Mouse (Mus musculus) lung, embryonic 16.5 days (tissue): Measurements from ENCODE around the gene Krba1. TPM values are rescaled to one million over a fixed set of nuclear protein-coding genes. Genes with fewer than 3 reads are reported as not detected.

Experiments used
- ATAC-seq: fragments of 200-750 bp; cut with Nextera tagmentation; 2 replicates; pipeline ENCODE4 v1.8.0; 2017; ENCODE audit warnings: low read depth, mild to moderate bottlenecking, moderate library complexity
- H3K27ac ChIP-seq: fragments of 300-500 bp; sonication (generic); 2 replicates; pipeline ENCODE4 v1.5.1; 2014; ENCODE audit warnings: mild to moderate bottlenecking, control low read depth, low read length
- H3K27me3 ChIP-seq: fragments of 300-500 bp; sonication (generic); 2 replicates; pipeline ENCODE4 v1.6.1; 2014; ENCODE audit warnings: low read depth, low read length, mixed read lengths; ENCODE audit not compliant: control insufficient read depth, insufficient read depth
- H3K36me3 ChIP-seq: fragments of 300-500 bp; sonication (generic); 2 replicates; pipeline ENCODE4 v1.6.1; 2014; ENCODE audit warnings: low read length; ENCODE audit not compliant: control insufficient read depth, insufficient read depth
- H3K4me1 ChIP-seq: fragments of 300-500 bp; sonication (generic); replicated peaks from 2 replicates; pipeline ENCODE4 v1.6.1; 2014; ENCODE audit warnings: low read length, mixed read lengths; ENCODE audit not compliant: control insufficient read depth, insufficient read depth
- H3K4me2 ChIP-seq: fragments of 300-500 bp; sonication (generic); 2 replicates; pipeline ENCODE4 v1.6.1; 2014; ENCODE audit warnings: low read depth, low read length, control low read depth
- H3K4me3 ChIP-seq: fragments of 300-500 bp; sonication (generic); 2 replicates; pipeline ENCODE4 v1.5.1; 2014; ENCODE audit warnings: mild to moderate bottlenecking, low read length, control low read depth
- H3K9ac ChIP-seq: fragments of 300-500 bp; sonication (generic); 2 replicates; pipeline ENCODE4 v1.6.1; 2014; ENCODE audit warnings: low read length, control low read depth
- H3K9me3 ChIP-seq: fragments of 300-500 bp; sonication (generic); 2 replicates; pipeline ENCODE4 v1.6.1; 2016; ENCODE audit warnings: low read length; ENCODE audit not compliant: control insufficient read depth
- WGBS: fragments of 180-500 bp; shearing (Covaris S2); extraction: QIAGEN DNeasy Blood & Tissue Kit; methylation state at CpG from one replicate; pipeline ENCODE4 v1.1.7; 2014; 5-methylcytosine and 5-hydroxymethylcytosine counted together
- polyA plus RNA-seq: library from polyadenylated mRNA; unstranded; fragments of >200 nt; fragmentation: Nextera tagmentation; extraction: Ambion mirVana; gene quantifications from 2 replicates; pipeline ENCODE4 v1.2.1, GENCODE M21; 2015

Krba1 gene
- polyA plus RNA-seq, 1 experiment from 2014 or later, result 20.4 TPM

GRCm38 (mm10) chr6:48416486-48416885 lies 21.1 kb downstream of the Krba1 start:
- Histone ChIP-seq H3K27me3 (no peaks in the 10 kb centered on the region), H3K9ac (no peak overlapping the region), H3K27ac (no peak overlapping the region), H3K4me1 (0 out of 2 replicates have a peak, but pooled peaks cover 3% of the 10 kb centered on the region), H3K4me3 (no peak overlapping the region), H3K4me2 (no peak overlapping the region), H3K36me3 (peaks cover 37% of the 10 kb centered on the region), H3K9me3 (no peaks in the 10 kb centered on the region)
- ATAC-seq, result no peak
- WGBS, result 84% methylated on average over 2 of the region's 2 CpGs

GRCm38 (mm10) chr6:48420647-48421046 lies 25.3 kb downstream of the Krba1 start:
- 0 out of 2 replicates have a peak, but pooled peaks have one; percentile 47 for ATAC-seq
- Histone ChIP-seq H3K27me3 (no peaks in the 10 kb centered on the region), H3K9ac (no peak overlapping the region), H3K36me3 (peaks cover 12% of the 10 kb centered on the region), H3K9me3 (no peaks in the 10 kb centered on the region), H3K27ac (no peak overlapping the region; the same call in 1 of the 2 replicates), H3K4me2 (no peak overlapping the region), H3K4me3 (no peak overlapping the region), H3K4me1 (0 out of 2 replicates have a peak, but pooled peaks cover 3% of the 10 kb centered on the region)
- 12% methylated on average over 2 of the region's 2 CpGs for WGBS

GRCm38 (mm10) chr6:48423336-48423735 lies 27.9 kb downstream of the Krba1 start:
- H3K4me3 ChIP-seq, result no peak overlapping the region
- 0 out of 2 replicates have a peak, but pooled peaks cover 3% of the 10 kb centered on the region for H3K4me1 ChIP-seq
- ATAC-seq, result no peak
- H3K27me3 ChIP-seq, result no peaks in the 10 kb centered on the region
- WGBS, result 76% methylated on average over 3 of the region's 3 CpGs
- no peaks in the 10 kb centered on the region for H3K36me3 ChIP-seq
- H3K4me2 ChIP-seq, result no peak overlapping the region
- no peak overlapping the region for H3K27ac ChIP-seq
- no peaks in the 10 kb centered on the region for H3K9me3 ChIP-seq
- no peak overlapping the region for H3K9ac ChIP-seq

DNA sequence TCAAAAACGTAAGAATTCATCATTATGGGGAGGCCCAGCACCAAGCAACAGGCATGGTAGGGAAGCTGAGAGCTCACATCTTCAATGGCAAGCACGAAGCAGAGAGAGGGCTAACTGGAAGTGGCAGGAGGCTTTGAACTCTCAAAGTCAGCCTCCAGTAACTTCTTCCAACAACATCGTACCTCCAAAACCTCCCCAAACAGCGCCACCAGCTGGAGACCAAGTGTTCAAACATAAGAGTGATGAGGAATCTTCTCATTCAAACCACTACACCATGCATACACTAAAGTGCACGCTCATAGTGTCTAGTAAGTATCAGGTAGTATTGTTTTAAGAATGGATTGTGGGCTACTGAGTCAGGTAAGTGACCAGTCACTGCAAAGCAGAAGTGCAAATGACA lies 28.7 kb downstream of the Krba1 start:
- no peak for ATAC-seq
- H3K27me3 ChIP-seq, result no peaks in the 10 kb centered on the region
- 51% methylated on average over 5 of the region's 5 CpGs for WGBS

DNA sequence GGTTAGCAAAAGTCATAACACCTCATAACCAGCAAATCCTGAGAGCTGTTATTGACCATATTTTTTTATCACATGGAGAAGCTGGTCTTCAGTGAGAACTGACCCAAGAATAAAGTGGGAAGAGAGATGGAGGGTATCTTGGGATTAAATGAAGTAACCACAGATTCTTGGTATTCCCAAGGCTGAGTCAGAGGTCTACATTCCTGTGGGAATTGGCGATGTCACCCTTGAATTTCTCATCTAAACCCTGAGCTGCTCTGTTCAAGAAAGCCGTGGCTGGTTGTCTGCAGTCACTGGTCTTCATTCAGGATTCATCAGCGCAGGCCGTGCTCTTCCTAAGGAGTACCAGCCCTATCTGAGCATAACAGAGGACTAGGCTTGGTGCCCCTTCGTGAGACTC lies 31.6 kb downstream of the Krba1 start:
- no peak overlapping the region for H3K27ac ChIP-seq
- no peak overlapping the region for H3K9ac ChIP-seq
- 68% methylated on average over 5 of the region's 5 CpGs for WGBS
- no peak for ATAC-seq
- no peak overlapping the region for H3K4me2 ChIP-seq
- no peaks in the 10 kb centered on the region for H3K36me3 ChIP-seq
- no peaks in the 10 kb centered on the region for H3K27me3 ChIP-seq
- no peak overlapping the region for H3K4me3 ChIP-seq
- no peaks in the 10 kb centered on the region for H3K9me3 ChIP-seq
- no peaks in the 10 kb centered on the region for H3K4me1 ChIP-seq

More for the DNA sequence above, 28.7 kb downstream of the Krba1 start:
- Histone ChIP-seq H3K9ac (no peak overlapping the region), H3K9me3 (no peaks in the 10 kb centered on the region), H3K4me3 (no peak overlapping the region), H3K36me3 (no peaks in the 10 kb centered on the region), H3K27ac (no peak overlapping the region), H3K4me2 (no peak overlapping the region), H3K4me1 (0 out of 2 replicates have a peak, but pooled peaks cover 3% of the 10 kb centered on the region)

- Histone ChIP-seq H3K4me1 (peaks cover 14% of the 10 kb centered on the region), H3K4me3 (no peak overlapping the region), H3K9me3 (no peaks in the 10 kb centered on the region), H3K4me2 (no peak overlapping the region), H3K36me3 (no peaks in the 10 kb centered on the region), H3K27me3 (no peaks in the 10 kb centered on the region), H3K9ac (no peak overlapping the region), H3K27ac (no peak overlapping the region)
- 63% methylated on average over 4 of the region's 4 CpGs for WGBS
- no peak for ATAC-seq
Measured at GRCm38 (mm10) chr6:48428769-48429557, 33.6 kb downstream of the Krba1 start.

GRCm38 (mm10) chr6:48430748-48431147 lies 35.4 kb downstream of the Krba1 start:
- 61% methylated on average over 5 of the region's 5 CpGs for WGBS
- H3K4me2 ChIP-seq, result no peak overlapping the region
- H3K36me3 ChIP-seq, result no peaks in the 10 kb centered on the region

DNA sequence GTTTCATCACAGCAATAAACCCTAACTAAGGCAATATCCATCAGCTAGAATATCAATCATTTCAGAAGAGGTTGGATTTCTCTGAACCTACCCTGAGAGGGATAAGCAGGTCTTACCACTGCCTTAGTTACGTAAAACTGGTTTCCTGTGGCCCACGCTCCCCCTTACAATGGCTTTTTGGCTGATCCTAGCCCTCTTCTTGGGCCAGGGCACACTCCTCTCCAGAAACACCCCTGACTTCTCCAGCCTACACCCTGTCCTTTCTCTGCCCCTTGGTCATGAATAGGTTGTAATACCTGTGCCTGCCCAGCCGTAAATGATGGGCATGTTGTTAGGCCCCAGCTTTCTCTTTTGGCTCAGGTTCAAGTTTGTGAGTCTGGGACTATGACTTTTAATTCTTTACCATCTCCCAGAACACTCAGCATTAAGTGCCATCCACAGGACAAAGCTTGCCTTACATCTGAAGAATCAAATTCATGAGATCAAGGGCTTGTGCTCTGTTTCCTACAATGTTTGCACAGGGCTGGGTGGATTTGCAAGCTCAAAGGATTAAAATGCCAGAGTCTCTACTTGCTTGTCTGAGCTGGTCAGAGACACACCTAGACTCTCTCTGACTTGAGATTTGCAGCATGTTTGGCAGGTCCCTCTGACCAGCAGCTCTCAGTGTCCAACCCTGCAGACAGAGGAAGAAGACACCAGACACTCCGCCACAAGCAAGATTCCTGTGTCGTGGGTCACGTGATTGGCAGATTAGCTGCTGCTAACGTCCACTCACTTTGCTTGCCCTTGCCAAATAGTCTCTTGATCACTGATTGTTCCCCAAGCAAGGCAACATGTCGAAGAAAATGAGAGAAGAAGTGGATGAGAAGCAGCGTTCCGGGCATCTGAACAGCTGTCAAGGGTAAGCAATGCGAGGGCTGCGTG lies 37.8 kb downstream of the Krba1 start:
- Histone ChIP-seq H3K27ac (peak overlapping the region; percentile 55), H3K4me2 (peak overlapping the region; percentile 31; the same call in 1 of the 2 replicates)
- 23% methylated on average over 12 of the region's 12 CpGs for WGBS

More at GRCm38 (mm10) chr6:48430748-48431147, 35.4 kb downstream of the Krba1 start:
- Histone ChIP-seq H3K27ac (no peak overlapping the region), H3K4me3 (no peak overlapping the region), H3K27me3 (no peaks in the 10 kb centered on the region), H3K9ac (no peak overlapping the region), H3K9me3 (no peaks in the 10 kb centered on the region), H3K4me1 (peaks cover 29% of the 10 kb centered on the region)
- no peak for ATAC-seq

DNA sequence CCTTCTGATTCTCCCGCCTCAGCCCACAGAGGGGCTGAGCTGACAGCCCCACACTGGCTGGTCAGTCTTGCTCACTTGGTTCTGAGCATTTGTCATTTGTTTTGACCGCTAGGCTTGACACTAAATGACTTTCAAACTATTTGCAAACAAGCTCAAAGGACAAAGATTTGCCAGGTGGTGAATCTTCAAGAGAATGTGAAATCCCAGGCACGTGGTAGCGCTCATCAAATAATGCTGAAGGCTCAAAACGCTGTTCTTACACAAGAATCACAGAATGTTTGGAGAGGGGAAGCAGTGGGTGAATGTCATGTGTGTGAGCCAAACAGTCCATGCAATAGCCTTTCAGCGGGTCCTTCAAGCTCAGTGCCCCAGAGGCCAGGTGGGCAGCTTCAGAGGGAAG lies 39.3 kb downstream of the Krba1 start:
- H3K4me2 ChIP-seq, result no peak overlapping the region
- no peaks in the 10 kb centered on the region; the same call in 1 of the 2 replicates for H3K9me3 ChIP-seq
- H3K27me3 ChIP-seq, result no peaks in the 10 kb centered on the region
- H3K4me1 ChIP-seq, result peaks cover 37% of the 10 kb centered on the region
- peaks cover 23% of the 10 kb centered on the region for H3K36me3 ChIP-seq
- ATAC-seq, result no peak
- no peak overlapping the region for H3K4me3 ChIP-seq
- no peak overlapping the region for H3K9ac ChIP-seq
- WGBS, result 50% methylated on average over 6 of the region's 6 CpGs
- no peak overlapping the region for H3K27ac ChIP-seq

More for the DNA sequence above, 37.8 kb downstream of the Krba1 start:
- H3K27me3 ChIP-seq, result no peaks in the 10 kb centered on the region
- no peak overlapping the region for H3K9ac ChIP-seq
- H3K9me3 ChIP-seq, result no peaks in the 10 kb centered on the region
- ATAC-seq, result peak; percentile 63
- H3K4me3 ChIP-seq, result no peak overlapping the region
- H3K4me1 ChIP-seq, result peaks cover 35% of the 10 kb centered on the region
- H3K36me3 ChIP-seq, result peaks cover 12% of the 10 kb centered on the region
